Mouse (Mus musculus) hindbrain, embryonic 14.5 days (tissue): Measurements from ENCODE around the gene Galt. TPM values are rescaled to one million over a fixed set of nuclear protein-coding genes. Genes with fewer than 3 reads are reported as not detected.
A peak's percentile ranks its signal among the peaks of the same experiment; 100 is the strongest.
"Not testable (repeated sequence)": the region's sequence is repeated elsewhere in the genome, so short reads cannot be mapped to it uniquely, and the experiment has no call there.

Source experiments
- ATAC-seq: fragments of 200-750 bp; cut with Nextera tagmentation; 2 replicates; pipeline ENCODE4 v1.8.0; 2017; ENCODE audit warnings: moderate number of reproducible peaks, mild to moderate bottlenecking, moderate TSS enrichment, moderate library complexity; ENCODE audit not compliant: low FRiP score
- DNase-seq: peaks from one replicate; pipeline ENCODE4 v3.0.0-alpha.2; 2015; ENCODE audit warnings: low spot score
- H3K27ac ChIP-seq: fragments of 300-500 bp; sonication (generic); 2 replicates; pipeline ENCODE4 v1.5.1; 2014; ENCODE audit warnings: mild to moderate bottlenecking, moderate library complexity
- H3K27me3 ChIP-seq: fragments of 300-500 bp; sonication (generic); 2 replicates; pipeline ENCODE4 v1.6.1; 2014; ENCODE audit warnings: mild to moderate bottlenecking, low read length, mixed read lengths; ENCODE audit not compliant: control insufficient read depth, insufficient read depth
- H3K36me3 ChIP-seq: fragments of 300-500 bp; sonication (generic); replicated peaks from 2 replicates; pipeline ENCODE4 v1.6.1; 2014; ENCODE audit not compliant: control insufficient read depth, insufficient read depth
- H3K4me1 ChIP-seq: fragments of 300-500 bp; sonication (generic); replicated peaks from 2 replicates; pipeline ENCODE4 v1.6.1; 2014; ENCODE audit warnings: antibody characterized with exemption, low read length, mixed read lengths; ENCODE audit not compliant: control insufficient read depth, insufficient read depth
- H3K4me2 ChIP-seq: fragments of 300-500 bp; sonication (generic); replicated peaks from 2 replicates; pipeline ENCODE4 v1.6.1; 2014; ENCODE audit warnings: mild to moderate bottlenecking, moderate library complexity
- H3K4me3 ChIP-seq: fragments of 300-500 bp; sonication (generic); replicated peaks from 2 replicates; pipeline ENCODE4 v1.5.1; 2014; ENCODE audit warnings: mild to moderate bottlenecking, low read length
- H3K9ac ChIP-seq: fragments of 300-500 bp; sonication (generic); 2 replicates; pipeline ENCODE4 v1.6.1; 2014
- H3K9me3 ChIP-seq: fragments of 300-500 bp; sonication (generic); 2 replicates; pipeline ENCODE4 v1.6.1; 2016; ENCODE audit warnings: low read length; ENCODE audit not compliant: control insufficient read depth
- WGBS: fragments of 180-500 bp; shearing (Covaris S2); extraction: QIAGEN DNeasy Blood & Tissue Kit; methylation state at CpG from one replicate; pipeline ENCODE4 v1.1.7; 2014; 5-methylcytosine and 5-hydroxymethylcytosine counted together
- polyA plus RNA-seq: library from polyadenylated mRNA; unstranded; fragments of >200 nt; fragmentation: Nextera tagmentation; extraction: Ambion mirVana; gene quantifications from 2 replicates; pipeline ENCODE4 v1.2.1, GENCODE M21; 2014

Gene Galt
- polyA plus RNA-seq, 1 experiment from 2014 or later = 47.2 TPM

- H3K36me3 ChIP-seq = peaks cover 4% of the 10 kb centered on the region
- H3K27ac ChIP-seq = no peak overlapping the region
- H3K9ac ChIP-seq = no peak overlapping the region
- DNase-seq (no peak), ATAC-seq (no peak)
- 95% methylated on average over 4 of the region's 4 CpGs for WGBS
- H3K9me3 ChIP-seq = no peaks in the 10 kb centered on the region
- peaks cover 32% of the 10 kb centered on the region for H3K4me1 ChIP-seq
- H3K27me3 ChIP-seq = no peaks in the 10 kb centered on the region
- no peak overlapping the region for H3K4me2 ChIP-seq
- H3K4me3 ChIP-seq = no peak overlapping the region
Measured at GRCm38 (mm10) chr4:41758701-41759100, 3.7 kb downstream of the Galt start.

- no peaks in the 10 kb centered on the region for H3K9me3 ChIP-seq
- DNase-seq (no peak), ATAC-seq (no peak)
- no peaks in the 10 kb centered on the region for H3K27me3 ChIP-seq
- H3K27ac ChIP-seq = no peak overlapping the region
- peaks cover 32% of the 10 kb centered on the region for H3K4me1 ChIP-seq
- H3K36me3 ChIP-seq = peaks cover 4% of the 10 kb centered on the region
- no peak overlapping the region for H3K9ac ChIP-seq
- H3K4me2 ChIP-seq = no peak overlapping the region
- WGBS = 89% methylated on average over 9 of the region's 9 CpGs
- no peak overlapping the region for H3K4me3 ChIP-seq
Measured at GRCm38 (mm10) chr4:41759206-41759605, 4.2 kb downstream of the Galt start.

DNA sequence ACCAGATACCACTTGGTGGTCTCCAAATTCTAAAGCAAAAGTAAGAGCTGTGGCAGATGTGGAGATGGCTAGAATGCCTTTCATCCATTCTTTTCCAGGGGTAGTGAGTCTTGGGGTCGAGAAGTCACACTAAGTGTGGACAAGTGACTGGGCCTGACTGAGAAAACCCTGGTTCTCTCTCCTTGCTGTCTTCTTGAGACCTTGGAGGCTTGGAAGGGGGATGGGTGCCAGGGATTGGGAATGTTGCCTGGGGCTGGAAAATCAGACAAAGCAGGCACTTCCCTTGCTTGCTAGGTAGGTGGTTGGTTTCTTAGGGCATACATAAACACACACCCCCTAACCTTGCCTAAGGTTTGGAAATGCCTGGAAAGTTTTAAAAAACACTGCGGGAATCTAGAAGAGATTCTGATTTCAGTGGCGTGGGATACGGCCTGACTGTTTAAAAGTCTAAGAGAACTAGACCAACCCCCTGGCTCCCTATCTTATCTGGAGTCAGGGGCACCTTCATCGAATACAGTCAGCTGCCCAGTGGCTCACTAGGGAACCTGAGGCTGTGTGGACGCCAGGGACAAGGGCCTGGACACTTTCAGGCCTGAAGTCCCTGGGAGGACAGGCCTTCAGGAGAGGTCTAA is 4.7 kb downstream of the Galt start:
- H3K27ac ChIP-seq = peak overlapping the region; percentile 27; the same call in 1 of the 2 replicates
- peaks cover 4% of the 10 kb centered on the region for H3K36me3 ChIP-seq
- DNase-seq = no peak
- ATAC-seq = no peak
- peak overlapping the region; percentile 46 for H3K4me2 ChIP-seq
- H3K4me3 ChIP-seq = peak overlapping the region; percentile 28
- peaks cover 29% of the 10 kb centered on the region for H3K4me1 ChIP-seq
- WGBS = 44% methylated on average over 6 of the region's 6 CpGs
- no peaks in the 10 kb centered on the region for H3K27me3 ChIP-seq
- H3K9me3 ChIP-seq = no peaks in the 10 kb centered on the region
- H3K9ac ChIP-seq = peak overlapping the region; percentile 37; the same call in 1 of the 2 replicates

DNA sequence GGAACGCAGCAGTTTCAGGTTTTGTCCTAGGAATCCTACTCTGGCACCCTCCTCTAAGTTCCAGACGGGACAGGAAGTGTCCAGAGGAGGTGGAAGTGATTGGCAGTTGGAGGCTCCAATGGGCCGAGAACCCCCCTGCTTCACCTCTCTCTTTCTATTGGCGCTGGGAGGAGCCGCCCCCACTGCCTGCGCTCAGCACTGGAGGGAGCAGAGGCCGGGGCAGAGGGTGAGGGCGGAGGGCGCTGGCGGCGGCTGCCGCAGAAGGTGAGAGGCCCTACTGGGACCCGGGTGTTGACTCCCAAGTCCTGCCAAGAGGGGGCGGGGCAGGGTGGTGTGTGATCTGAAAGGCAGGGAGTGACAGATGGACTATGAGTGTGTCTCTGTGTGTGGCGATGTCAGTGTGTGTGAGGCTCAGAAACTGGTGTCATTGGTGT is 5.3 kb downstream of the Galt start:
- H3K27ac ChIP-seq = peak overlapping the region; percentile 27
- whole genome bisulfite sequencing = 0% methylated on average over 15 of the region's 15 CpGs

DNA sequence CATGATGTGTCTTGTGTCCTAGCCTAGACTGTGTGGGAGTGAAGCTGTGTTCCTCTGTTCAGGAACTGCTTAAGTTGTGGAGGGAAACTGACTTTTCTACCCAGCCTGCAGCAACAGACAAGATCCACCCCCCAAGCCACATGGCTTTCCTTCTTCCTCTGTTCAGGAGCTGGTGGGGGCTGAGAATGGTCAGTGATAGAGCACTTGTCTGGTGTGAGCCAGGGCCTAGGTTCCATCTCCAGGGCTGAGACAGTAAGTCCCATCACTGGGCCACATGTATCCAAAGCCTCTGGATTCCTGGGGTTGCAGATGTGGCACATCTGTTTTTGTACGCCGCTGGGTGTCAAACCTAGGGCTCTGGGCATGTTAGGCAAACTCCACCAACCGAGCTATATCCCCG is 5.9 kb downstream of the Galt start:
- Histone ChIP-seq H3K4me2 (peak overlapping the region; percentile 46), H3K4me3 (peak overlapping the region; percentile 28), H3K9ac (peak overlapping the region; percentile 37), H3K4me1 (peaks cover 28% of the 10 kb centered on the region), H3K36me3 (peaks cover 9% of the 10 kb centered on the region), H3K27ac (peak overlapping the region; percentile 27; the same call in 1 of the 2 replicates), H3K9me3 (no peaks in the 10 kb centered on the region), H3K27me3 (no peaks in the 10 kb centered on the region)
- ATAC-seq = no peak
- peak; percentile 18 for DNase-seq
- WGBS = 86% methylated on average over 4 of the region's 4 CpGs

More for the DNA sequence above, 5.3 kb downstream of the Galt start:
- DNase-seq (peak; percentile 74), ATAC-seq (peak; percentile 68)
- no peaks in the 10 kb centered on the region for H3K9me3 ChIP-seq
- peak overlapping the region; percentile 28 for H3K4me3 ChIP-seq
- peak overlapping the region; percentile 37 for H3K9ac ChIP-seq
- H3K27me3 ChIP-seq = no peaks in the 10 kb centered on the region
- peaks cover 4% of the 10 kb centered on the region for H3K36me3 ChIP-seq
- H3K4me2 ChIP-seq = peak overlapping the region; percentile 46
- H3K4me1 ChIP-seq = peaks cover 28% of the 10 kb centered on the region

- Histone ChIP-seq H3K9ac (peak overlapping the region; percentile 37; the same call in 1 of the 2 replicates), H3K4me3 (0 out of 2 replicates have a peak overlapping the region, but pooled peaks have one; percentile 28), H3K27ac (no peak overlapping the region), H3K36me3 (peaks cover 13% of the 10 kb centered on the region), H3K27me3 (no peaks in the 10 kb centered on the region), H3K4me2 (peak overlapping the region; percentile 46), H3K9me3 (no peaks in the 10 kb centered on the region), H3K4me1 (peaks cover 22% of the 10 kb centered on the region)
- ATAC-seq (no peak), DNase-seq (no peak)
Measured at GRCm38 (mm10) chr4:41761680-41762079, 6.7 kb downstream of the Galt start.

GRCm38 (mm10) chr4:41762099-41762687 is 7.2 kb downstream of the Galt start:
- peak; percentile 24 for DNase-seq
- Histone ChIP-seq H3K9ac (peak overlapping the region; percentile 37; the same call in 1 of the 2 replicates), H3K27ac (peak overlapping the region; percentile 53; the same call in 1 of the 2 replicates)

GRCm38 (mm10) chr4:41762688-41763114 is 7.7 kb downstream of the Galt start:
- H3K36me3 ChIP-seq = peaks cover 13% of the 10 kb centered on the region
- peak overlapping the region; percentile 53; the same call in 1 of the 2 replicates for H3K27ac ChIP-seq
- peaks cover 22% of the 10 kb centered on the region for H3K4me1 ChIP-seq
- DNase-seq (peak; percentile 23), ATAC-seq (peak; percentile 51)
- H3K4me3 ChIP-seq, H3K27me3 ChIP-seq, H3K9me3 ChIP-seq: not testable (repeated sequence)
- 43% methylated on average over 8 of the region's 8 CpGs for WGBS
- H3K9ac ChIP-seq = peak overlapping the region; percentile 24; the same call in 1 of the 2 replicates
- 0 out of 2 replicates have a peak overlapping the region, but pooled peaks have one; percentile 15 for H3K4me2 ChIP-seq

More at GRCm38 (mm10) chr4:41762099-41762687, 7.2 kb downstream of the Galt start:
- ATAC-seq = peak; percentile 19; the same call in 1 of the 2 replicates
- no peaks in the 10 kb centered on the region for H3K9me3 ChIP-seq
- peaks cover 22% of the 10 kb centered on the region for H3K4me1 ChIP-seq
- H3K36me3 ChIP-seq = peaks cover 13% of the 10 kb centered on the region
- H3K27me3 ChIP-seq = no peaks in the 10 kb centered on the region
- no peak overlapping the region for H3K4me3 ChIP-seq
- 46% methylated on average over 8 of the region's 8 CpGs for WGBS
- 0 out of 2 replicates have a peak overlapping the region, but pooled peaks have one; percentile 15 for H3K4me2 ChIP-seq

GRCm38 (mm10) chr4:41763176-41763575 is 8.1 kb downstream of the Galt start:
- not testable (repeated sequence) for H3K9me3 ChIP-seq, H3K27ac ChIP-seq, H3K4me3 ChIP-seq, ATAC-seq, H3K27me3 ChIP-seq, H3K4me2 ChIP-seq, H3K9ac ChIP-seq
- DNase-seq = peak; percentile 19
- 78% methylated on average over 4 of the region's 6 CpGs for WGBS
- Histone ChIP-seq H3K36me3 (peaks cover 14% of the 10 kb centered on the region), H3K4me1 (peaks cover 22% of the 10 kb centered on the region)
